Mouse (Mus musculus) 416B (cell line): Measurements from ENCODE around the gene Gm21708.
"Not testable (repeated sequence)": the region's sequence is repeated elsewhere in the genome, so short reads cannot be mapped to it uniquely, and the experiment has no call there.

Experiments
- DNase-seq: peaks from one replicate; pipeline ENCODE4 v3.0.0; 2011; ENCODE audit warnings: low read depth

Gm21708 gene

DNA sequence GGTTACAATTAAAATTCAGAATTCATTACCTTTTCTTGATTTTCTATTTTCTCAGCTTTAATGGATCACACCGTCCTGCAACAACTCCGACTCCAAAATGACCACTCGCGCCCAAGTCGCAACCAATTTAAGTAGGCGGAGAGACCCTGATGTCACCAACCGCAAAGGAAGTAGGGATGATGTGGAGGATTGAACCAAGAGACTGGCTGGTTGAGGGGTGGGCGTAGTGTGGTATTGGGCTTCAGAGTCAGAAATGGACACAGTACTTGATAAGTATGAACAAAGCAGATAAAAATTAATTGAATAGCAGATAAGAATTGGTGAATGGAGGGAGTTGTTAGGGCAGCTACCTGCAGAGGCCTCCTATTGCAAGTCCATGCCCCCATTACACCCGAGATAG, at the start of gene Gm21708, which contains the start of gene Gm21704:
Gm21708 (minus strand) TSS at position 101 of the 400 bp plus-strand sequence.
Gm21704 (minus strand) TSS at position 101 of the 400 bp plus-strand sequence.
- not testable (repeated sequence) for DNase-seq
